In the genomic region with DNA sequence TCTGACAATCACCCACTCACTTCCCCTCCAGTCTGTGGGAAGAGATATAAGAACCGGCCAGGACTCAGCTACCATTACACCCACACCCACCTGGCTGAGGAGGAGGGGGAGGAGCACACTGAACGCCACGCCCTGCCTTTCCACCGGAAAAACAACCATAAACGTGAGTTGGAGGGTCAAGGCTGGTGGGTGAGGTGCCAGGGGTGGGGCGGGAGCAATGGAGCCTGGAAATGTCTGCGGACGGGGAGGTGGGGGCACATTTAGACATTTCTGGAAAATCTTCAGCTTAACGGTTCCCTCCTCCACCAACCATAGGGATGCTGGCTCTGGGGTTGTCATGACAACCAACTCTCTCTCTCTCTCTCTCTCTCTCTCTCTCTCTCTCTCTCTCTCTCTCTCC, we compare ENCODE assay signal across 13 mouse cellular contexts. TPM values are rescaled to one million over a fixed set of nuclear protein-coding genes. Genes with fewer than 3 reads are reported as not detected.
A peak's percentile ranks its signal among the peaks of the same experiment; 100 is the strongest.
DNase-seq lines count a peak whose midpoint lies in the region; ATAC-seq lines count a peak whose summit lies in the region.
"Had no signal": no experiment of that assay in that cellular context is flagged by ENCODE, and none has a peak within 500 bp of the region (broad histone marks: within the 10 kb centered on the region; RNA-seq: fewer than 3 reads in every experiment).

No protein-coding gene starts in this region.

- 37% methylated on average over 9 of the region's 9 CpGs for WGBS in hindbrain, embryonic 10.5 days
- whole genome bisulfite sequencing in hindbrain, embryonic 11.5 days: 42% methylated on average over 9 of the region's 9 CpGs

- no peak for ATAC-seq in hindbrain, embryonic 11.5 days (ENCODE audit: low FRiP score)
- ATAC-seq: intestine, postnatal 0 days had no signal

- H3K4me1 ChIP-seq in hindbrain, embryonic 10.5 days (replicated peaks): peaks cover 75% of the 10 kb centered on the region
- peaks cover 43% of the 10 kb centered on the region for H3K4me1 ChIP-seq in hindbrain, embryonic 11.5 days (replicated peaks; ENCODE audit: control insufficient read depth, insufficient read depth, low read length)

- H3K27me3 ChIP-seq in hindbrain, embryonic 10.5 days (ENCODE audit: insufficient read depth, poor library complexity, severe bottlenecking): peaks cover 39% of the 10 kb centered on the region
- no peaks in the 10 kb centered on the region for H3K27me3 ChIP-seq in hindbrain, embryonic 11.5 days (ENCODE audit: control insufficient read depth, insufficient read depth, low read length)
- H3K27me3 ChIP-seq: limb, embryonic 15.5 days; stomach, embryonic 15.5 days had no signal

- H3K9me3 ChIP-seq in hindbrain, embryonic 10.5 days: no peaks in the 10 kb centered on the region
- no peaks in the 10 kb centered on the region for H3K9me3 ChIP-seq in hindbrain, embryonic 11.5 days (ENCODE audit: control insufficient read depth, low read length)
- H3K9me3 ChIP-seq: limb, embryonic 15.5 days; stomach, embryonic 15.5 days had no signal

- H3K4me2 ChIP-seq in hindbrain, embryonic 11.5 days (replicated peaks; ENCODE audit: low read depth, low read length): no peak overlapping the region
- H3K4me2 ChIP-seq: limb, embryonic 15.5 days; stomach, embryonic 15.5 days had no signal

- intact Hi-C loops in left cerebral cortex, postnatal 36 days (cut with DNase I): no loop called here

- peak overlapping the region; percentile 9; the same call in 1 of the 2 replicates for H3K4me3 ChIP-seq in hindbrain, embryonic 10.5 days
- no peak overlapping the region for H3K4me3 ChIP-seq in hindbrain, embryonic 11.5 days (ENCODE audit: low read depth, low read length)
- H3K4me3 ChIP-seq: limb, embryonic 15.5 days; stomach, embryonic 15.5 days had no signal

- no peak overlapping the region for H3K9ac ChIP-seq in hindbrain, embryonic 11.5 days (ENCODE audit: low read depth, low read length)
- H3K9ac ChIP-seq: limb, embryonic 15.5 days; stomach, embryonic 15.5 days had no signal

- no peak overlapping the region; the same call in 1 of the 2 replicates for H3K27ac ChIP-seq in hindbrain, embryonic 10.5 days
- no peak overlapping the region for H3K27ac ChIP-seq in hindbrain, embryonic 11.5 days (ENCODE audit: low read depth, low read length)
- H3K27ac ChIP-seq: limb, embryonic 15.5 days; macrophage; stomach, embryonic 15.5 days had no signal

- H3K36me3 ChIP-seq in hindbrain, embryonic 10.5 days: peaks cover 56% of the 10 kb centered on the region
- H3K36me3 ChIP-seq in hindbrain, embryonic 11.5 days (ENCODE audit: control insufficient read depth, insufficient read depth, low read length): peaks cover 8% of the 10 kb centered on the region
- H3K36me3 ChIP-seq: limb, embryonic 15.5 days; stomach, embryonic 15.5 days had no signal

- DNase-seq in hindbrain, embryonic 10.5 days (ENCODE audit: low spot score): no peak
- DNase-seq in hindbrain, embryonic 11.5 days (ENCODE audit: low spot score): no peak
- peak; percentile 17 for DNase-seq in thymus, postnatal 0 days (ENCODE audit: low spot score)
- DNase-seq in thymus, postnatal 36 days: no peak
- peak; percentile 68 to 70 for DNase-seq in left cerebral cortex, postnatal 36 days (ENCODE audit: low spot score in 2 of 2)
- DNase-seq in right cerebral cortex, postnatal 25 days: peak; percentile 66
- DNase-seq in urinary bladder, postnatal 10 days (ENCODE audit: low spot score): no peak
- no peak for DNase-seq in spleen, adult 18-20 months

RNA-seq across cellular contexts. Expression of a gene that starts 9.3 kb away (rescaled TPM):
- polyA plus RNA-seq in hindbrain, embryonic 10.5 days (2016; fragmentation: Nextera tagmentation; extraction: Ambion mirVana): 28.3 and 60.6 TPM in 2 replicates
- 60.9 and 73.6 TPM in 2 replicates for polyA plus RNA-seq in hindbrain, embryonic 11.5 days (2014; fragmentation: Nextera tagmentation; extraction: Ambion mirVana)
- polyA plus RNA-seq in thymus, postnatal 0 days (2015; fragmentation: Nextera tagmentation; extraction: Ambion mirVana): 3.0 and 3.5 TPM in 2 replicates
- total RNA-seq in left cerebral cortex, postnatal 36 days (2021): 100 to 1,000 TPM in 1 of 2 experiments, 10 to 100 TPM in 1; 86.6 to 117 TPM

RNA-seq across cellular contexts. Expression of a gene that starts 23.9 kb away (rescaled TPM):
- 35.5 and 55.7 TPM in 2 replicates for polyA plus RNA-seq in hindbrain, embryonic 10.5 days (2016; fragmentation: Nextera tagmentation; extraction: Ambion mirVana)
- 33.9 and 37.0 TPM in 2 replicates for polyA plus RNA-seq in hindbrain, embryonic 11.5 days (2014; fragmentation: Nextera tagmentation; extraction: Ambion mirVana)
- 3.1 and 3.4 TPM in 2 replicates for polyA plus RNA-seq in thymus, postnatal 0 days (2015; fragmentation: Nextera tagmentation; extraction: Ambion mirVana)
- total RNA-seq in left cerebral cortex, postnatal 36 days (2021): 10 to 100 TPM; 15.9 to 24.7 TPM
- polyA plus RNA-seq: macrophage had no signal

RNA-seq across cellular contexts. Expression of a gene that starts 31.3 kb away (rescaled TPM):
- 43.7 and 65.7 TPM in 2 replicates for polyA plus RNA-seq in hindbrain, embryonic 10.5 days (2016; fragmentation: Nextera tagmentation; extraction: Ambion mirVana)
- 37.5 and 43.4 TPM in 2 replicates for polyA plus RNA-seq in hindbrain, embryonic 11.5 days (2014; fragmentation: Nextera tagmentation; extraction: Ambion mirVana)
- polyA plus RNA-seq in thymus, postnatal 0 days (2015; fragmentation: Nextera tagmentation; extraction: Ambion mirVana): 571 and 608 TPM in 2 replicates
- total RNA-seq in left cerebral cortex, postnatal 36 days (2021): 10 to 100 TPM; 23.5 to 26.2 TPM
- polyA plus RNA-seq: C2C12 had no signal

Comparison
In these comparisons a context has a peak if more than half of its experiments do, and no peak if none do; other contexts are left out.
1. DNase-seq: peak in thymus, postnatal 0 days (single experiment), left cerebral cortex, postnatal 36 days (2 of 2) and right cerebral cortex, postnatal 25 days (single experiment); none in hindbrain, embryonic 10.5 days (single experiment), hindbrain, embryonic 11.5 days (single experiment), thymus, postnatal 36 days (0 of 2), urinary bladder, postnatal 10 days (single experiment) and spleen, adult 18-20 months (0 of 2).